Mouse (Mus musculus) kidney, adult 2 months (tissue): ENCODE measurements around the gene Rptor. TPM values are rescaled to one million over a fixed set of nuclear protein-coding genes. Genes with fewer than 3 reads are reported as not detected.
A peak's percentile ranks its signal among the peaks of the same experiment; 100 is the strongest.

ENCODE experiments used
- DNase-seq: peaks from one replicate; pipeline ENCODE4 v3.0.0; 2021
- H3K27ac ChIP-seq: fragments of 200-500 bp; 2 replicates; pipeline ENCODE4 v1.5.1; 2012; ENCODE audit warnings: low read depth, low read length, control low read depth, inconsistent platforms; ENCODE audit not compliant: insufficient read depth
- H3K27me3 ChIP-seq: fragments of 200-500 bp; replicated peaks from 2 replicates; pipeline ENCODE4 v1.6.1; 2012; ENCODE audit warnings: mild to moderate bottlenecking, moderate library complexity, low read length, inconsistent platforms; ENCODE audit not compliant: control insufficient read depth, insufficient read depth
- H3K36me3 ChIP-seq: fragments of 200-500 bp; 2 replicates; pipeline ENCODE4 v1.6.1; 2012; ENCODE audit warnings: mild to moderate bottlenecking, moderate library complexity, low read length, inconsistent platforms; ENCODE audit not compliant: control insufficient read depth, insufficient read depth
- H3K4me1 ChIP-seq: fragments of 200-500 bp; 2 replicates; pipeline ENCODE4 v1.6.1; 2011; ENCODE audit warnings: low read length; ENCODE audit not compliant: control insufficient read depth, insufficient read depth
- H3K4me3 ChIP-seq: fragments of 200-500 bp; 2 replicates; pipeline ENCODE4 v1.5.1; 2011; ENCODE audit warnings: mild to moderate bottlenecking, low read depth, low read length, control low read depth; ENCODE audit not compliant: insufficient read depth
- CTCF ChIP-seq: fragments of 200-500 bp; conservative IDR thresholded peaks from 2 replicates; pipeline ENCODE4 v1.5.1; 2011; ENCODE audit warnings: low read depth, mild to moderate bottlenecking, control low read depth, low read length, moderate library complexity, mixed read lengths; ENCODE audit not compliant: insufficient read depth, insufficient read length
- POLR2A ChIP-seq: fragments of 200-500 bp; IDR thresholded peaks from one replicate; pipeline ENCODE4 v1.6.1; 2011; ENCODE audit warnings: low read depth, low read length, control low read depth
- WGBS: fragments of 180-500 bp; shearing (Covaris S2); methylation state at CpG from one replicate; pipeline ENCODE4 v1.1.7; 2018; 5-methylcytosine and 5-hydroxymethylcytosine counted together
- polyA plus RNA-seq: library from polyadenylated mRNA; depleted of rRNA; stranded (reverse); fragments of >200 nt; gene quantifications from 2 replicates; pipeline ENCODE4 v1.2.3, GENCODE M21; 2012

Gene Rptor
- polyA plus RNA-seq, 1 experiment = 20.7 TPM

DNA sequence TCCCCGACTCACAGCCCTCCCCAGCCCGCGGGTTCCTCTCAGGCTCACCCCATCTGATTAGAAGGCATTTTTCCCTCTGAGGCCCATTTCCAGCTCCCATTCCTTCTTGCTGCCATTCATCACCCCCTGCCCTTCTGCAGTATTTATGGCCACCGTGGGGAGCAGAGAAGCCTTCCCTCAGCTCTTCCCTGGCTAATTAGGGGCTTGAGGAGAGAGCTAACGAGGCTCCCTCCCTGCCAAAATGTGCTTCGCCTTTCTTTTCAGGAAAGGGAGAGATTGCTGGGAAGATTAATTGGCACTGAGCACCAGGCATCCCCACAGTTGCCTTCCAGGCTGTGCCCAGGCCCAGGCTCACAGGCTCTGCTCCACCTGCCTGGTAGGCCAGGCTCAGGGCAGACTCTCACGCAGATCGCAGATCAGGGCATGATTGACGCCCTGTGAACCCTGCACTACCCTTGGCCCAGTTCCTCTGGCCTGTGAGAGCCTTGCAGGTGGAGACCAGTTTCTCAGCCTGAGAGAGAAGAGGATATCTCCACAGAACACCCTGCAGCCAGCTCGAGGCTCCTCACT lies 291.0 kb downstream of the Rptor start:
- no peak overlapping the region for H3K27ac ChIP-seq
- no peak for TF ChIP-seq POLR2A
- H3K36me3 ChIP-seq = no peaks in the 10 kb centered on the region
- DNase-seq = no peak
- no peak overlapping the region for H3K4me3 ChIP-seq
- H3K27me3 ChIP-seq = no peaks in the 10 kb centered on the region
- H3K4me1 ChIP-seq = no peaks in the 10 kb centered on the region
- whole genome bisulfite sequencing = 71% methylated on average over 10 of the region's 10 CpGs

DNA sequence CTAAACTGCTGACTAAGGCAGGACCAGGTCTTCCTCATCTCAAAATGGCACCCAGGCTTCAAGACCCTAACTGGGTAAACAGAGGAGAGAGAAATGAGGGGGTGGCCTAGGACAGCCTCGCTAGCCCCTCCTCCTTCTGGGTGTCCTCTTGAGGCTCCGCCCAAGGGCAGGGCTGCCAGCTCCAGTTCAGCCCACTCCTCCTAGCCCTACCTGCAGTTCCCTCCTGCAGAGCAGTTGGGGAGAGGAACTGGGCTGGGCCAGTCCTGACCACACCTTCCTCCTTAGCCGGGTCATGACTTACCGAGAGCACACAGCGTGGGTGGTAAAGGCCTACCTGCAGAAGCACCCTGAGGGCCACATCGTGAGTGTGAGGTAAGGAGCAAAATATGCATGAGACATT lies 291.9 kb downstream of the Rptor start:
- WGBS = 58% methylated on average over 6 of the region's 6 CpGs
- no peaks in the 10 kb centered on the region for H3K27me3 ChIP-seq
- TF ChIP-seq CTCF (no peak), POLR2A (no peak)
- H3K4me3 ChIP-seq = no peak overlapping the region
- no peaks in the 10 kb centered on the region for H3K4me1 ChIP-seq
- H3K27ac ChIP-seq = no peak overlapping the region
- peak; percentile 15 for DNase-seq
- H3K36me3 ChIP-seq = no peaks in the 10 kb centered on the region

DNA sequence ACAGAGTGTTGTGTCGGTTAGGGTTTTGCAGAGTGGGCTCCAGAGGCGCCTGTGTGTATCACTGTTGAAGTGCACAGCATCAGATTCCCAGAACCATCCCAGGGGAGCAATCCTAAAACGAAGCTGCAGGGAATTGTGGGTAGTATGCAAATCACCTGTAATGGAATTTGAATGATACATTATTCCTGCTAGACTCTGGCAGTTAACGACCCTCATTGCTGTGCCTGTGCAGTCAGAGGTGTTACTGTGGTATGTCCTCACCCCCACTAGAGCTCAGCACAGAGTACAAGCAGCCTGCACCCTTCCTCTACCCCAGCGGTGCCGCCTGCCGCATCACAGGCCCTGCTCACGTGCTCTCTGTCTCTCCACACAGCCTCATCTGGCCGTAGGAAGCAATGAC lies 294.3 kb downstream of the Rptor start:
- Histone ChIP-seq H3K27me3 (no peaks in the 10 kb centered on the region), H3K27ac (no peak overlapping the region), H3K4me3 (no peak overlapping the region), H3K4me1 (no peaks in the 10 kb centered on the region), H3K36me3 (no peaks in the 10 kb centered on the region)
- no peak for TF ChIP-seq POLR2A
- 79% methylated on average over 9 of the region's 9 CpGs for WGBS
- DNase-seq = no peak

DNA sequence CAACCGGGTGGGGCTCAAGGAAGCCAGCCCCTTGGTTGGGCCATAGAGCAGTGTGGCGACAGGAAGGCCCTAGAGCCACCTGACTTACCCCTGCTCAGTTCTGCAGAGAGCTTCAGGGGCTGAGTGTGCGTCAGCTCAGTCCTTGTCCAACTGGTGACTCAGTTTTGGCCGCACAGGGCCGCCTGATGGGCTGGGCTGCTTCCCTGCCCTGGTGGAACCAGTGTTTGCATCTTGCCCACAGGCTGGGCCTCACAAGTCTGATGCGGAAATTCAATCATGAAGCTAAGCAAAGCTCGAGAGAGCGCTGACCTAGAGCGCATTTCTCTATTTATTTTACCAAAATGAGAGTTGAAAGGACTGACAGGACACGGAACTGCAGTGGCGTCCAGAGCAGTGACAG lies 296.3 kb downstream of the Rptor start:
- H3K36me3 ChIP-seq = no peaks in the 10 kb centered on the region
- DNase-seq = no peak
- H3K27ac ChIP-seq = no peak overlapping the region
- 91% methylated on average over 11 of the region's 11 CpGs for WGBS
- TF ChIP-seq POLR2A (no peak), CTCF (no peak)
- no peaks in the 10 kb centered on the region for H3K4me1 ChIP-seq
- H3K27me3 ChIP-seq = no peaks in the 10 kb centered on the region
- no peak overlapping the region for H3K4me3 ChIP-seq

DNA sequence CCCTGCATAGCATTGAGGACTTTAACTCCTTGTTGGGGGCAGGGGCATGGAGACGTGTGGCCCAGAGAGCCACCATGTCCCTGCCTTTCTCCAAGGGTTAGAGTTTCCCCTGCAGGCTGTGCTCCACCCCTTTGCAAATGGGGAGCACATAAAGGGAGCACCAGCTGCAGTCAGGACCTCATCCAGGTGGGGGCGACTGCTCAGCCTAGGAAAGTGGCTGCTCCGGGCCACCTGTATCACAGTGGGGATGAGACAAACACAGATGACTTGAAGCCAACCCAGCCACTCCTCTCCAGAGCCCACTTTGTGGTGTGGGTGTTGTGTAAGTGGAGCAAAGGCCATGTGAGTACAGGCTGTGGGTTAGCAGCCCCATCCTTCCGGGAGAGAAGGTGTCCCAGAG lies 298.5 kb downstream of the Rptor start:
- H3K27me3 ChIP-seq = no peaks in the 10 kb centered on the region
- H3K36me3 ChIP-seq = no peaks in the 10 kb centered on the region
- no peak overlapping the region for H3K27ac ChIP-seq
- no peak overlapping the region for H3K4me3 ChIP-seq
- no peak for DNase-seq
- TF ChIP-seq CTCF (no peak), POLR2A (no peak)
- WGBS = 64% methylated on average over 4 of the region's 4 CpGs
- H3K4me1 ChIP-seq = no peaks in the 10 kb centered on the region

DNA sequence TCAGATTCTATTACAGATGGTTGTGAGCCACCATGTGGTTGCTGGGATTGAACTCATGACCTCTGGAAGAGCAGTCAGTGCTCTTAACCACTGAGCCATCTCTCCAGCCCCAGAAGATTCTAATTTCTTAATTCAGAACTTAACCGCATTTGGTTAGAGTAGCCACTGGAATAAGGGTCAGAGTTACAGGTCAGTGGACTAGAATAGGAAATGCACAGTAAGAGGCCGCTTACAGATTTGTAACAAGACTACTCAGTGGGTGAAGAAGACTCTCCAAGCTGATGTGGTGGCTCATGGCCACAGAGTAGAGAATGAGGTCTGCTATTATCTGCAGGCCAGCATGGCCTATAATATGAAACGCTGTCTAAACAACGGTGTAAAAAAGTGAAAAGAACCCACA lies 300.2 kb downstream of the Rptor start:
- 56% methylated on average over 4 of the region's 4 CpGs for WGBS
- no peak for DNase-seq

DNA sequence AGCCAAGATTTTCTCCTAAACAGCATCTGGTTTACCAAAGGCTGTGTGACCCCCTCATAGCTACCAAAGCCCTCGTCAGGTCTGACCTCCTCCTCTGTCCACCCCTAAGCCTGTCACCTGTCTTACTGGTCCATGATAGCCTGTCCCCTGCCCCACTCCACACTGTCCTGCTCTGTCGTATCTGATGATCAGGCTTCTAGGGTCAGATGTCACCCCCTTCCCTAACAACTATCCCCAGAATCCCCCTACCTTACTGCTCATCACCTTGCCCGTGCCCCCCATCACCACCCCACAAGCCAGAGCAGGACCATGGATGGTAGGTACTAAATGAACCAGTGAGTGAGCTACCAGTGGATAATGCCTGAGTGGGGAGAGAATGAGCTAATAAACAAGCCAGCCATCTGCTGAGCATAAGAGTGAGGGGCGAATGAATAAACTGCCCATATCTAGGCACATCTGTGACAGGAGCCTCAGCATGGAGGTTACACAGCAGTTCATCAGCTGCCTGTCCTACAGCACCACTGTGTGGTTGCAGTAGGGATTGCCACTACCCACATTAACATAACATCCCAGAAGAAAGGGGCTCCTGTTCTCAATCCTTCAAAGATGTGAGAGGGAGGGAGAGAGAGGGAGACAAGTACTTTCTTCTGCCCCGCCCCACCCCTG lies 302.0 kb downstream of the Rptor start:
- H3K36me3 ChIP-seq = no peaks in the 10 kb centered on the region
- H3K27me3 ChIP-seq = no peaks in the 10 kb centered on the region
- TF ChIP-seq POLR2A (no peak), CTCF (peak; percentile 96)
- WGBS = 29% methylated on average over 5 of the region's 5 CpGs
- peak; percentile 64 for DNase-seq
- no peaks in the 10 kb centered on the region for H3K4me1 ChIP-seq
- H3K27ac ChIP-seq = no peak overlapping the region
- no peak overlapping the region for H3K4me3 ChIP-seq

More for the DNA sequence above, 300.2 kb downstream of the Rptor start:
- no peak overlapping the region for H3K4me3 ChIP-seq
- H3K27me3 ChIP-seq = no peaks in the 10 kb centered on the region
- H3K4me1 ChIP-seq = no peaks in the 10 kb centered on the region
- no peak overlapping the region for H3K27ac ChIP-seq
- no peaks in the 10 kb centered on the region for H3K36me3 ChIP-seq
- TF ChIP-seq CTCF (no peak), POLR2A (no peak)
